Mouse (Mus musculus): ENCODE results near the gene Tec.

Tec gene

DNA sequence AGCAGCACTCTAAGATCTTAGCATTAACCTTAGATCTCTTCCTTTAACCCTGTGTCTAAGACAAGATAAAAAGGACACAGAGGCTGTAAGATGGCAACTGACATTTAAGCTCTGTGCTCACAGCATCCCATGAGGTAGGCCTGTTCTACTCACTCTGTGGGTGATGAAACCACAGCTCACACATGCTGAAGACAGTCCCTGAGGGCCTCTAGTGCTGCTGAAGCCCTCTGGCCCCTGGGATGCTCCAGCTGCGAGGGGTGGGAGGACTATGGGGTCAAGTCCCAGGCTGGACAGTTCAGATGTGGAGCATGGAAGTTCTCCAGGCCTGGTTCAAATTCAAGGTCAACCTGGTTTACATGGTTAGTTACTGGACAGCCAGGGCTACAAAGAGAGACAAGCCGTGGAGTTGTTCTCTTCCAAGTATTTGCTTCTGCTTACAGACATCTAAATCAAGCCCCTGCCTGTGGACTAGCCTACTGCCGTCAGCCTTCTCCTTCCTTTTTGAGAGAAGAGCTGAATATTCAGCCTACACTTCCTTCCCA, 74.9 kb downstream of the Tec start:
- no peak for DNase-seq (ENCODE audit: extremely low read depth, insufficient read length, low spot score)

DNA sequence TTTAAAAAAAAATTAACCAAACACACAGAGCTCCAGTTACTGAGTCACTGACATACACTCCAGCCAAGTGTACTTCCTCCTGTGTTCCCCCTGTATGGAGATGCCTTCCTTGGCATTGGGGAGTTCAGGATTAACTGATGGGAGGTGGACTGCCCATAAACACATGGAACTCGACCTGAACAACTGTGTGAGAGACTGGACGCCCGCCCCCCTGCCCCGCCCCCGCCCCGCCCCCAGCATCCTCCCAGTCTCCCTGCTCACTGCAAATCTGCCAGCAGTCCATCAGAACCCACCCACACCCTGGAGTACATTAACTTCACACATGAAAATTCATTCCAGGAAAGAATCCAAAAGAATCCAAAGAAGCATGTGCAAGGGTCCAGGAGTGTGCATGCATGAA, 76.5 kb downstream of the Tec start:
- DNase-seq (ENCODE audit: extremely low read depth, insufficient read length, low spot score), result no peak

DNA sequence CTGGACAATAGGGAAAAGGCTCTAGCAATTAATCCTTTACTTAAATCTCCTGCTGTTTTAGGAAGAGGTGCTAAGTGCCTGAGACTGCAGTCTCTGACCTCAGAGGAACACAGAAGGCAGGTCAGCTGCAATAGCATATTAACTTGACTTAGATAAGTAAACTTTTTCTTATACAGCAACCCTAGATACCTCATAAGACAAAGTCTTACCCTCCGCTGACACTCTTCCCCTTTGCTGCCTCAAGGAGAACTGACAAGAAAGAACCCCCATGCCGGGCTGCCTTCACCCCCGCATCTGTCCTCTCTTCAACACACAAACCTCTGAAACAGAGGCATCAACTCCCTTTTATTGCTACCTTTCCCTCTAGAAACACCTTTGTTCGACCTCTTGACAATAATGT, 76.9 kb downstream of the Tec start:
- DNase-seq (ENCODE audit: extremely low read depth, insufficient read length, low spot score), result no peak

DNA sequence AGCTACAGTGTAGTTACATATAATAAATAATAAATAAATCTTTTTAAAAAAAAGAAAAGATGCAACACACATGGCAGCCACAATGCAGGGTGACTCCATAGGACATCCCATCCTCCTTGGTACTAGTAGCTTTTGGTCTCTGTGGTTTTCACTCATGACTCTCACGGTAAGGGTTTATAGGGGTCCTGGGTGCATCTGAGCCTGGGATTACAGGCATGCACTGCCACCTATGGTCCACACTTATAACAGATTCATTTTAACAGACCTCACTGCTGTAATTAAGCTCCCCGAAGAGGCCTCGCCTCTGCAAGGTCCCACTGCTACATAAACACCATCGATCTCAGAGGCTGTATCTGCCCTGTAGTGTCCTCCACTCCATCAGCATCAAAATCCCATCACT, 82.8 kb downstream of the Tec start:
- no peak for DNase-seq (ENCODE audit: extremely low read depth, insufficient read length, low spot score)

DNA sequence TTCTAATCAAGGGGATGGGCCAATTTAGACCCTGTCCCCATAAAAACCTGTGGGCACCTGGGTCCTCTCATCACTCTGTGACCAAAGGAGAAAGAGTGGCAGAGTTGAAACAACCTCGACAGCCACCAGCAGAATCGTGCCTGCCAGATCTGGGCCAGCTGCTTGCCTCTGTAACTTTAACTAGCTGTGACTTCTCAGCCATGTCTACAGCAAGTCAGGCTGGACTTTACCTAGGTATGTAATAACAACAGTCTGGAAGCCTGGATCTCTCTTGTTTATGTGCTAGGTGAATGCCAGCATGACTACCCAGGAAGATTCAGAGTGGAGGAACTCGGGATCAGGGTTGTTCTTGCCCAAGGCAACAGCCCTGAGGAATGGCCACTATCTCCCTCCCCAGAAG, 83.6 kb downstream of the Tec start:
- DNase-seq (ENCODE audit: extremely low read depth, insufficient read length, low spot score), result no peak

DNA sequence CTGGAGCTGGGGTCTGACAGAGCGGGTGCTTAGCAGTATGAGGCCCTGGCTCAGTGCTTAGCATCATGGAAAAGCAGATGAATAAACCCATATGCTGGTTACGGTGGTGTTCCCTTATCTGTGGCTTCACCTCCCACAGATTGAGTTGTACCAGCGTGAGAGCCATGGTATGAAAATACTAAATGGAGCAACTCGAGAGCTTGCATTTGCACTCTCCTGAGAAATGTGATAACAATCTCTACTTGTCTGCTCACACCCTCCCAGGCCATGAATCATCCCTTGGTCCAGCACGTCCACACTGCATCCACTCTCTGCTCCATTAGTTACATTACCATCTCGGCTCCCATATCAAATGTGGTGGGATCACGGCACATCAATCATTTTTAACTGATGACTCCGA, 84.3 kb downstream of the Tec start:
- DNase-seq (ENCODE audit: extremely low read depth, insufficient read length, low spot score), result no peak

DNA sequence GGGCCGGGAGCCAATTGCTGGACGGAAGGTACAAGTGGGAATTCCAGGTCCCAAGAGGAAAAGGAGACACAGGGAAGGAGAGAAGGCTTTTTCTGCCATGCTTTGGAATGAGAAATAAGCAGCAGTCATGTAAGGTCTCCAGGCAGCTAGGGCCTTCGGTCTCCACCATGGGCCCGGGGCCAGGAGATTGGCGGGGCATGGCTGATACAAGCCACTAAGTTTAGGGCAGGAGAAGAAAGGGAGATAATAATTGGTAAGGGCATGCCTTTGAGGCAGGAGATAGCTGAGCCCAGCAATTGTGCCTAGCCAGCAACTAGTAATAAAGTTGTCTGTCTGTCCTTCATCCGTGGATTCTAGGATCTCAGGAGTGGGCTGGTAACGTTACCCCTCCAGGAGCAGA, 85.2 kb downstream of the Tec start:
- DNase-seq (ENCODE audit: extremely low read depth, insufficient read length, low spot score), result no peak

DNA sequence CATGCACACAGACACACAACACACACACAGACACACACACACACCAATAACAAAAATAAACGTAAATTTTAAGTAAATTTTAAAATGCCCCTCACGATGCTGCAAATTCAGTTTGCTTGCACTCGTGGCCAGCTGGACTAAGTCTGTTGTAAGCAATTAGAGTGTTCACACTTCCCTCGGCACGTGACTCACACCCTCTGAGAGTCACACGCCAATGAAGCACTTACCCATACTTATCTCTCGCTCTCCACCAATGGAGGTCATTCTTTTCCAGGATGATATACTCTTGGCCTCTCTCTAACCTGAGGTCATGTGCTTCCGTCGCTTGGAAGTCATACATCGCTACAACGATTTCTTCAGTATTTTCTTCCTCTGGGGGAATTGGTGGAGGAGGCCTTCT, 86.5 kb downstream of the Tec start:
- no peak for DNase-seq (ENCODE audit: extremely low read depth, insufficient read length, low spot score)

DNA sequence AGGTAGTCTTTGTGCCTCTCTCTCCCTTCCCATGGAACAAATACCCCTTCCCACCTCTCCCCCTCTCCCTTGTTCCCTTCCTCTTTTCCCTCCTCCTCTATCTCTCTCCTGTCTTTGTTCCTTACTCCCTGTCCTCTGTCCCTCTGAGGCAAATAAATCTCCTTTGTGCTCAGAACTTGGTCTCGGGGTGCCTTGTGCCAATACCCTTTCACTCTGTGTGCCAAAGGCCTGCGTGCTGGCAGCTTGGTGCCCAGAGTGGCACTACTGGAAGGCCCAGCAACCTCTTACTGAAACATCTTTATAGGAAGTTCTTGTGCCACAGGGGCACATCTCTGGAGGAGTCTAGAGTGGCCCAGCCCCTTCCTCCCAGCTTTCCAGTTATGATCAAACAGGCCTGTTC, 91.7 kb downstream of the Tec start:
- no peak for DNase-seq (ENCODE audit: extremely low read depth, insufficient read length, low spot score)

DNA sequence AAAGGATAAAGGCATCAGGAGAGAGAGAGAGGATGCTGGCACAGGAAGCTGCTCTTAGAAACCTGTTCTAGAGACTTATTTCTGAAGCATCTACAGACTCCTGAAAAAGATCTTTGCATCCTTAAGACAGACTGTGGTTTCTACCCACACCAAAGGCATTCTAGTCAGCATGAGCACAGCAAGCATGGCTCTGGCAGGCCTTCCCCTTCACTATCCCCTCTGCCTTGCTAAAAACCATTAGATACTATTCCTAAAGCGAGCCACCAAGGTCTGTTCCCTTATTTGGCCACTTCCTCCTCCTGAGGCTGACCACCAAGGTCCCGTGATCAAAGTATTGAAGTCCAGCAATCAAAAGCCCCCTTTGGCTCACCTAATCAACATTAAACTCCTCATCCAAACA, 92.2 kb downstream of the Tec start:
- DNase-seq (ENCODE audit: extremely low read depth, insufficient read length, low spot score), result no peak

DNA sequence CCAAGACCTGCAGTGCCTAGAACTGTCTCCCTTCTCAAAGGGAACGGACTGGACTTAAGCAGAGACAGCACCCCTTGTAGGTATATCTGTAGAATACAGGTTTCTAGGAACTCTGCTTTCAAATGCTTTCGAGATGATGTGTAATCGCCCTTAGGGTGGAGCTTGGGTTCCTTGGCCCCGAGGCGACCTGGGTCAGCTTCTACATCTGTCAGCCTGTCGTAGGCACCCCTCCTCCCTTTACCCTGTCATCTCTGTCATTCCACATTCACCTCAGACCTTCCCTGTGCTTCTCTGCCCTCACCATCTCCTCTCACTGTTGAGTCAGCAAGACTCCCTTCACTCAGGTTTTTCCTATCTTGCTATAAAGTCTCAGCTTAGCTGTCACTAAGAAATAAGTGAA, 98.4 kb downstream of the Tec start:
- DNase-seq (ENCODE audit: extremely low read depth, insufficient read length, low spot score), result no peak

DNA sequence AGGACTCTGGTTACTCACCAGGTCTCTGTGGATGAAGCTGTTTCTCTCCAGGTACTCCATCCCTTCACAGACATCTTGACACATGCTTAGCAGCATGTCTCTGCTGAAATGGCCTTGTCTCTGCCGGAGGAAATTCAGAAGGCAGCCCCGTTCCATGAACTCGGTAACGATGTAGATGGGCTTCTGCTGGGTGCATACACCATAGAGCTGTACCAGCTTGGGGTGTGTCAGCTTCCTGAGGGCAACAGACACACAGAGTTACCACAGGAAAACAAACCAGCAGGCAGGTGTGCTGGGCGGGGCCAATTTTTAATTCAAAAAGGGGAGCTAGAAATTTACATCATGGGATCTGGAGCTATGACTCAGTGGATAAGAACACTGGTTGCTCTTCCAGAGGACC, 104.7 kb downstream of the Tec start:
- DNase-seq (ENCODE audit: extremely low read depth, insufficient read length, low spot score), result no peak

DNA sequence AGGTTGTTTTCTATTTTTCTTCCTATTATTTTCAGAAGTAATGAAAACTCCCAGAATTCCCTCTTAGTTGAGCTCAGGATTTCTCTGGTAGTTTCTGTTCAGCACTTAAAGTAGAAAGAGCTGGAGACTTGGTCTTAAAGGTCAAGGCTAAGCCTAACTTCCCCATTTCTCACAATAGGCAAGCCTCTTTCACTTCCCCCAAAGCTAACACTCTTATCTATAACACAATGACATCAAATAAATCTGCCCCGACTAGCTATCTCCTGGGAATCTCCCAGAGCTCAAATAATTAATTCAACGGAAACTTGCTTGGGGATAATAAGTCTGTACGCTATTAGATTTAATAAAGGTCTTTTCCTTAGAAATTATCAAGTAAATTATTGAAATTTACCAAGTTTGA, 105.3 kb downstream of the Tec start:
- no peak for DNase-seq (ENCODE audit: extremely low read depth, insufficient read length, low spot score)

DNA sequence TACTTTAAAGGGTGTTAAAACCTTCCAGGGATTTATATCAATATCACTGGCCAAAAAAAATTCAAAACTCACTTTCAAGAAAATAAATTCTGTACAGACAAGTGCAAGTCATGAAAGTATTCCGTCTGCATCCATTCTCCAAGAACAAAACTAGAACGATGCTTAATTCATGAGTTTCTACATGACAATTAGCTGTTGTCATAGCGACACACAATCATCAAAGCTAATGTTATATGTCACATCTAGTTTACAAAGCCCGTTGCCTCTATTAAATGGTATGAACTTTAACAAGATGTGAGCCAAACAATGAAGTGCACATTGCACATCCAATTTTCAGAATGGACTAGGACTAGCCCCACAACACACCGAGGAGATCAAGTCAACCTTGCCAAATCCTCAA, 106.5 kb downstream of the Tec start:
- no peak for DNase-seq (ENCODE audit: extremely low read depth, insufficient read length, low spot score)

DNA sequence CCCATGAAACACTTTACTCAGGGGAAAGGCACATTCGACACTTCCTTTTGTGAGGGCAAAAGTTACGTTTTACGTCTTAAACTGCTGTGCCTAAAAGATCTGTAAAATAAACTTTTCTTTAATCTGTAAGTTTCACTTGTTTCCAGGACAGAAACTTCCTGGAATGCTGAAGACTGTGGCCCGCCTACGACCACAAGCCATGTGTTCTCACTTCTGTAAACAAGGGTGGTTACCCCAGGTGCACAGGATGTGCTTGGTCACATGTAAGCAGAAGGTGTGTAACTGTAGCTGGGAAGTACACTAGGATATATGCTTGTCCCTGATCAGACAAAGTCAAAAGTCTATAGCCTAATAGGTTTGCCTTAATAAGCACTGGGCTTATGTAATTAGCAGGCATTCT, 107.0 kb downstream of the Tec start:
- DNase-seq (ENCODE audit: extremely low read depth, insufficient read length, low spot score), result no peak

DNA sequence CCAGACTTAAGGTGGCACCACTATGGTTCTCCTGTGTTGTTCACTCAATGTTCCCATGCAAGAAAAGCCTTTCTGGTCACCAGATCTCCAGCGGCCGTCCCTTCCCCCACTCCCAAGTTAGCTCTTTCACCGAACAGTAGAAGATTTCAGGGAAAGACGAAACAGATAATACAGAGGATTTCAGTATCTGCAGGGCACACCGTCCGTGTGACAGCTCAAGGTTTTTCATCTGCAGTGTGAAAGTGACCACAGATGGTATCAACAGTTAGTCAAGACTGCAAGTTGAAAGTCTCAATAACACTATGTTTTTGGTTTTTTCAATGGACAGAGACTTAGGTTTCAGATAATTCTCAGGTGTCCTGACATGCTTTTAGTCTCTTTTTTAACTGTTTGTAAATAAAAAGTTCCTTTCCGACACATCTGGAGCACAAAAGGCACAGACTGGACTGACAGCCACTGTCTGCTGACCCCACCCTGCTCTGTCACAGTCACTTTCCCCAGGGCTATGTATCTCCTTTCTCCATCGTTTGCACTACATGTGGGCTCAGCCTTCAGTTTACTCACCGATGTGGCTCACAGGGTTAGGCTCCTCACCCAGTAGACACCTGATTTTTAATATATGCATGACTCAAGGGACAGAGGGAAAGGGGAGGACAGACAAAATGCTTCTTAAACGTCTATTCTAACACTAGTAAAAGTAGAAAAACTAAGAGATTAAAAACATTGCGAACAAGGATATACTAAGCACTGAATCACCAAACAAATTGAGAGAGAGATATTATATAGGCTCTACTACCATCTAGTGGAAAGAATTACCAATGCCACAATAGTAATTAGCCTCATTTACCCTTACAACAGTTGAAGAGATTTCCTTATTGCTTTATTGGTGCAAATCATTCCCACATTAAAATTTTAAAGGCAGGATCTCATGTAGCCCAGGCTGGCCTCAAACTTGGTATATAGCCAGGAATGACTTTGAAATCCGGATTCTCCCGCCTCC, 109.1 kb downstream of the Tec start:
- no peak for DNase-seq (ENCODE audit: extremely low read depth, insufficient read length, low spot score)

DNA sequence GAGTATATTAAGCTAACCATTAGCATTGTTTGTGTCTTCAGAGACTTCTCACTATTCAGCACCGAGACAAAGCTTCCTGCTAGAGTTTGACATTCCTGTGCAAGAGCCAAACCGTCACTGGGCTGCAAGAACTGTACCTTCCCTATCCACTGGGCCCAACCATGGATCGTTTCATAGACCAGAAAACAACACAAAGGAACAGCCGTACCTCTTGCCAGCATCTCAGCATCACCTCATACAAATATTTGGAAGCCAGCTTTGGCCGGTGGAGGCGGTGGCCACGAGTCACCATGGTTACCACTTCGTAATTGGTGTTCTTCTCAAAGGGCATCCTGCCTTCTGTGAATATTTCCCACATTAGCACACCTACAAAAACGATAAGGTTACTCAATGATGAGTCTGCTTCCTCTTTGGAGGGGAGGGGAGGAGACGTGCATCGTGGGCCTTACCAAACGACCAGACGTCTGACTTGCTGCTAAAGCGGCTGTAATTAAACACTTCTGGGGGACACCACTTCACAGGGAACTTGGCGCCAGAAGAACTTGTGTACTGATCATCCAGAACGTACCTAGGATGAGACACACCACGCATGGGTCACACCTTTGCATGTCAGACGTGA, 111.0 kb downstream of the Tec start:
- DNase-seq (ENCODE audit: extremely low read depth, insufficient read length, low spot score), result no peak

DNA sequence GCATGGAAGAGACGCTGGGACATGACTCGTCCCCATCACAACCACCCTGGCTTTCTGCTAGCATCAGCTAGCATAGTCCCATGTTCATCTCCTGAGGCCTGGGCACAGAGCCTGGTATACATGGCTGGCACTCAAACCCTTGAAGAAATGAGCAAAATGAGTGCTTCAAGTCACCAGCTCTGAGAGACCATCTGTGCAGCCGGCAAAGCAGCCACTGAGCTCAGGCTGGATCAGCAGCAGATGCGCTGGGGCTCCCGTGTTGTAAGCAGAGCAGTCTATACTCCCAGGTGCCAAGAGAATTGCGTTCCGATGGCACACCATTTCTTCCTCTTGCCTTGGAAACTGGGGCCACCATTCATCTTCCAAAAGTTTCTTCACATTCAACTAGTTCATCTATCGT, 112.3 kb downstream of the Tec start:
- DNase-seq (ENCODE audit: extremely low read depth, insufficient read length, low spot score), result no peak

DNA sequence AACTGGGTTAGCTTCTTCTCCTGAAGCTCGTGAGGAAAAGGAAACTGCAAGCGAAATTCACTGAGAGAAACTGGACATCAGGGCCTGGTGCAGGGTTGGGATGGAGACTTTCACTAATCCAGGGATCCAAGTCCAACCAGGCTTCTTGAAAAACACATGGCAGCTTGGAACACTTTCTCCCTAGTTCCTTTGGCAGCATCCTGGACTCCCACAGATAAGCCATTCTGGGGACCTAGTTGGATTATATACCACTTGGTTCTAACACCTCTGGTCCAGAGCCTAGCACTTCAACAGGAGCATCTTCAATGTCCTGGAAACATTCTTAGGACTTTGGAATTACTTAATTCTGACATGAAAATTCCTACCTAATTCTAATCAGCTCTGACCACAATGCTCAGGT, 113.2 kb downstream of the Tec start:
- no peak for DNase-seq (ENCODE audit: extremely low read depth, insufficient read length, low spot score)

DNA sequence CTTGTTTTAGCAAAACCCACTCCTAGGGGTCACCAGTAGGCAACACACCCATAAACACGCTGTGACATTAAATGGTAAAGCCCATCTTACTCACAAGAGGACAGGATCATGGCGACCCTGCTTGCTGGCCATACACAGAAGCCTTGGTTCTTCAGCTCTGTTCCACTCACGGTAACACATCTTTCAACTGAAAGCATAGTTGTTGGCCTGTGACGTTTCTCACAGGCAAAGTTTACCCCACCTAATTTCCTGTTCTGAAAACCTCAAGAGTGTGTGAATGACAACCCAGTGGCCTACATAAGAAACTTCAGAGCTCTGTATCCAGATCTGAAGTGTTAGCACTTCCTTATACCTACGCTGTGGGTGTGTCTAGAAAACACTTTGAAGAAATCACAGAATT, 115.7 kb downstream of the Tec start, which contains the start of gene Txk:
Gene Txk, minus strand, starts transcription at position 193 of the 400 bp plus-strand sequence.
- DNase-seq (ENCODE audit: extremely low read depth, insufficient read length, low spot score), result no peak

DNA sequence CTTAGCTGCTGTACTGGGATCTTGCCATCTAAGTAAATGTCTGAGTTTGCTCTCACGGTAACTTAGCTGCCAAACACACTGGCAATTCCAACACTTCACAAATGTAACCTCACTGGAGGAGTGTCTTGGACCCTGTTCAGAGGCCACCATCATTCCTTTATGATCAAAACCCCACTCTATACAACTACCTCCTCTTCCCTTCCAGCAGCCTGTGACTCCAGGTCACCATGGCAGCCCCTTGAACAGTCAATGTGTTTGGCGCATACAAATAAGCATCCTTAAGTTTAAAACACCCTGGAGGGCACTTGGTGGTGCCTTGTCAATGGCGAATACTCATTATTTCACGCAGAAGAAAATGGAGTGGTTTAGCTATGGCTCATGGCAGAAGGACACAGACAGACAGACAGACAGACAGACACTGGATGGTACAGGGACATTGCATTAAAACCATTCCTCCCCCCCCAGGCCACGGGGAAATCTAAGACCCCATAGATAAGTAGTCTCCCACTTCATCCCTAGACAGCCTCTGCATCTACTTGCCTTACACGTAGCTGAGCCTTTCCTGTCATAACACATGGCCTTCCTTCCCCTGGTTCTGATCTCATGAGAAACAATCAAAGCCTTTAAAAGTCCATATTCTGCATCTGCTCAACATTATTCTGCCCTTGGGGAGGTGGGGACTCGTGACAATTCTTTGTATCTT, 117.1 kb downstream of the Tec start:
- no peak for DNase-seq (ENCODE audit: extremely low read depth, insufficient read length, low spot score)
